Mouse (Mus musculus) frontal cortex, postnatal 25 days (tissue): Measurements from ENCODE around the gene Cpne5.
A peak's percentile ranks its signal among the peaks of the same experiment; 100 is the strongest.

ENCODE experiments used
- DNase-seq, 2 experiments: peaks; one replicate each; pipeline ENCODE4 v3.0.0; 2022; ENCODE audit warnings: low spot score in 2 of 2

The Cpne5 gene

GRCm38 (mm10) chr17:29210037-29210436, 27.9 kb downstream of the Cpne5 start:
- no peak for DNase-seq

GRCm38 (mm10) chr17:29206052-29206451, 31.9 kb downstream of the Cpne5 start:
- no peak for DNase-seq

GRCm38 (mm10) chr17:29202604-29203003, 35.4 kb downstream of the Cpne5 start:
- DNase-seq = no peak

- no peak for DNase-seq
Observed at GRCm38 (mm10) chr17:29199821-29200220, 38.1 kb downstream of the Cpne5 start.

GRCm38 (mm10) chr17:29199151-29199800, 38.7 kb downstream of the Cpne5 start:
- DNase-seq = peak in 1 of 2 experiments; percentile 28

GRCm38 (mm10) chr17:29195579-29195978, 42.4 kb downstream of the Cpne5 start:
- no peak for DNase-seq

- no peak for DNase-seq
Observed at GRCm38 (mm10) chr17:29188989-29189388, 49.0 kb downstream of the Cpne5 start.

- no peak for DNase-seq
Observed at GRCm38 (mm10) chr17:29186989-29187859, 50.7 kb downstream of the Cpne5 start.

GRCm38 (mm10) chr17:29185376-29186046, 52.5 kb downstream of the Cpne5 start:
- DNase-seq = no peak

- DNase-seq = no peak
Observed at GRCm38 (mm10) chr17:29183162-29183561, 54.8 kb downstream of the Cpne5 start.

- DNase-seq = no peak
Observed at GRCm38 (mm10) chr17:29181751-29182150, 56.2 kb downstream of the Cpne5 start.

GRCm38 (mm10) chr17:29180406-29181127, 57.4 kb downstream of the Cpne5 start:
- DNase-seq = no peak

- no peak for DNase-seq
Observed at GRCm38 (mm10) chr17:29179917-29180316, 58.0 kb downstream of the Cpne5 start.

- DNase-seq = no peak
Observed at GRCm38 (mm10) chr17:29178503-29179059, 59.4 kb downstream of the Cpne5 start.

- DNase-seq = peak; percentile 66 to 76
Observed at GRCm38 (mm10) chr17:29176391-29177267, 61.3 kb downstream of the Cpne5 start.

GRCm38 (mm10) chr17:29175693-29176092, 62.3 kb downstream of the Cpne5 start:
- DNase-seq = no peak

GRCm38 (mm10) chr17:29173165-29173564, 64.8 kb downstream of the Cpne5 start:
- DNase-seq = no peak

- DNase-seq = no peak
Observed at GRCm38 (mm10) chr17:29172062-29172461, 65.9 kb downstream of the Cpne5 start.

GRCm38 (mm10) chr17:29171001-29171772, 66.8 kb downstream of the Cpne5 start:
- DNase-seq = peak; percentile 66 to 82
